Mouse (Mus musculus) gastrocnemius, postnatal 4 days (tissue): ENCODE results near the gene Rpusd4. TPM values are rescaled to one million over a fixed set of nuclear protein-coding genes. Genes with fewer than 3 reads are reported as not detected.

Experiments
- DNase-seq, 2 experiments: peaks; one replicate each; pipeline ENCODE4 v3.0.0; 2021 to 2022; ENCODE audit warnings: low spot score in 2 of 2, mixed read lengths in 2 of 2
- long read RNA-seq, 2 experiments: library from polyadenylated mRNA; stranded (forward); transcript quantifications; one replicate each; pipeline ENCODE4 v2.0.0; 2021
- total RNA-seq, 2 experiments: library from RNA; stranded (reverse); gene quantifications; 2 replicates each; pipeline ENCODE4 v1.2.3; 2021

Rpusd4 gene
- total RNA-seq, result 10 to 100 TPM in 1 of 2 experiments, 1 to 10 TPM in 1; 9.4 to 11.2 TPM
- long read RNA-seq, experiment 1, transcript Rpusd4-201 (7 exons, 1,821 nt), result major isoform, 9 of 11 reads
- long read RNA-seq, experiment 1, partial matches to known transcripts, result 2 of 11 reads
- long read RNA-seq, experiment 1, other reads (novel, unspliced or antisense), result 0 of 11 reads
- long read RNA-seq, experiment 2, transcript Rpusd4-201 (7 exons, 1,821 nt), result major isoform, 8 of 10 reads
- long read RNA-seq, experiment 2, partial matches to known transcripts, result 1 of 10 reads
- long read RNA-seq, experiment 2, other reads (novel, unspliced or antisense), result 1 of 10 reads

GRCm38 (mm10) chr9:35267146-35267975, at the start of gene Rpusd4, which contains the start of gene Fam118b:
Gene Rpusd4 (plus strand): TSS chr9:35267865.
Gene Fam118b (minus strand): TSS chr9:35267805.
- peak; percentile 86 to 95 for DNase-seq

- DNase-seq, result no peak
These were observed 49.7 kb upstream of the Rpusd4 start for GRCm38 (mm10) chr9:35217963-35218362.

GRCm38 (mm10) chr9:35223466-35223865, 44.2 kb upstream of the Rpusd4 start:
- DNase-seq, result no peak

GRCm38 (mm10) chr9:35228671-35229070, 39.0 kb upstream of the Rpusd4 start:
- no peak for DNase-seq

GRCm38 (mm10) chr9:35235996-35236395, 31.7 kb upstream of the Rpusd4 start:
- DNase-seq, result no peak

GRCm38 (mm10) chr9:35238371-35238770, 29.3 kb upstream of the Rpusd4 start:
- no peak for DNase-seq

GRCm38 (mm10) chr9:35238915-35239571, 28.6 kb upstream of the Rpusd4 start:
- no peak for DNase-seq

GRCm38 (mm10) chr9:35239734-35240133, 27.9 kb upstream of the Rpusd4 start:
- no peak for DNase-seq

GRCm38 (mm10) chr9:35247405-35247804, 20.3 kb upstream of the Rpusd4 start:
- DNase-seq, result no peak

- no peak for DNase-seq
These were observed 18.2 kb upstream of the Rpusd4 start for GRCm38 (mm10) chr9:35249476-35249875.

GRCm38 (mm10) chr9:35257365-35257764, 10.3 kb upstream of the Rpusd4 start:
- no peak for DNase-seq

GRCm38 (mm10) chr9:35262418-35262817, 5.2 kb upstream of the Rpusd4 start:
- DNase-seq, result no peak

GRCm38 (mm10) chr9:35263431-35263830, 4.2 kb upstream of the Rpusd4 start:
- DNase-seq, result no peak

GRCm38 (mm10) chr9:35264509-35264908, 3.2 kb upstream of the Rpusd4 start:
- no peak for DNase-seq

GRCm38 (mm10) chr9:35267976-35268715, 481 bp downstream of the Rpusd4 start:
- no peak for DNase-seq

- DNase-seq, result no peak
These were observed 10.2 kb downstream of the Rpusd4 start for GRCm38 (mm10) chr9:35277855-35278365.

GRCm38 (mm10) chr9:35278451-35278850, 10.8 kb downstream of the Rpusd4 start:
- no peak for DNase-seq

GRCm38 (mm10) chr9:35282006-35282850, 14.6 kb downstream of the Rpusd4 start:
- peak in 1 of 2 experiments; percentile 50 for DNase-seq

- DNase-seq, result no peak
These were observed 15.2 kb downstream of the Rpusd4 start for GRCm38 (mm10) chr9:35282851-35283200.
